Mouse (Mus musculus): ENCODE data around the gene Kazn.

Gene Kazn

GRCm38 (mm10) chr4:142063057-142063534 is 176.1 kb downstream of the Kazn start:
- in situ Hi-C loops (cut with MboI; ENCODE audit: low sequenced_read_pairs): no loop called here

- in situ Hi-C loops (cut with MboI; ENCODE audit: low sequenced_read_pairs): no loop called here
Observed at GRCm38 (mm10) chr4:142061485-142062240, 177.5 kb downstream of the Kazn start.

GRCm38 (mm10) chr4:142060455-142061378 is 178.5 kb downstream of the Kazn start:
- in situ Hi-C loops (cut with MboI; ENCODE audit: low sequenced_read_pairs): no loop called here

GRCm38 (mm10) chr4:142059841-142060193 is 179.4 kb downstream of the Kazn start:
- in situ Hi-C loops (cut with MboI; ENCODE audit: low sequenced_read_pairs): no loop called here

- in situ Hi-C loops (cut with MboI; ENCODE audit: low sequenced_read_pairs): no loop called here
Observed at GRCm38 (mm10) chr4:142059113-142059840, 179.9 kb downstream of the Kazn start.

- in situ Hi-C loops (cut with MboI; ENCODE audit: low sequenced_read_pairs): no loop called here
Observed at GRCm38 (mm10) chr4:142057529-142058216, 181.5 kb downstream of the Kazn start.

- in situ Hi-C loops (cut with MboI; ENCODE audit: low sequenced_read_pairs): no loop called here
Observed at GRCm38 (mm10) chr4:142055600-142055999, 183.6 kb downstream of the Kazn start.

GRCm38 (mm10) chr4:142054580-142054979 is 184.6 kb downstream of the Kazn start:
- in situ Hi-C loops (cut with MboI; ENCODE audit: low sequenced_read_pairs): no loop called here

GRCm38 (mm10) chr4:142053661-142054448 is 185.3 kb downstream of the Kazn start:
- in situ Hi-C loops (cut with MboI; ENCODE audit: low sequenced_read_pairs): no loop called here

- in situ Hi-C loops (cut with MboI; ENCODE audit: low sequenced_read_pairs): no loop called here
Observed at GRCm38 (mm10) chr4:142053261-142053660, 185.9 kb downstream of the Kazn start.

GRCm38 (mm10) chr4:142052391-142053132 is 186.6 kb downstream of the Kazn start:
- in situ Hi-C loops (cut with MboI; ENCODE audit: low sequenced_read_pairs): no loop called here
